Mouse (Mus musculus): ENCODE data around the gene Lelp1.
A peak's percentile ranks its signal among the peaks of the same experiment; 100 is the strongest.

Gene Lelp1

GRCm38 (mm10) chr3:92142644-92143043, at the start of gene Lelp1:
Gene Lelp1 (minus strand): TSS chr3:92142744.
- DNase-seq (ENCODE audit: low read depth, low spot score) = no peak

GRCm38 (mm10) chr3:92176880-92177279, 34.3 kb upstream of the Lelp1 start:
- DNase-seq (ENCODE audit: low read depth, low spot score) = no peak

- no peak for DNase-seq (ENCODE audit: low read depth, low spot score)
Measured at GRCm38 (mm10) chr3:92169847-92170246, 27.3 kb upstream of the Lelp1 start.

GRCm38 (mm10) chr3:92153322-92153721, 10.8 kb upstream of the Lelp1 start:
- DNase-seq (ENCODE audit: low read depth, low spot score) = peak; percentile 87

GRCm38 (mm10) chr3:92150631-92151277, 8.2 kb upstream of the Lelp1 start:
- DNase-seq (ENCODE audit: low read depth, low spot score) = peak; percentile 92

GRCm38 (mm10) chr3:92147913-92148312, 5.4 kb upstream of the Lelp1 start:
- DNase-seq (ENCODE audit: low read depth, low spot score) = no peak

GRCm38 (mm10) chr3:92147420-92147819, 4.9 kb upstream of the Lelp1 start:
- DNase-seq (ENCODE audit: low read depth, low spot score) = peak; percentile 12

- no peak for DNase-seq (ENCODE audit: low read depth, low spot score)
Measured at GRCm38 (mm10) chr3:92123847-92124246, 18.7 kb downstream of the Lelp1 start, which contains the start of gene Prr9. Gene Prr9 (minus strand): TSS chr3:92123947.

GRCm38 (mm10) chr3:92120902-92121301, 21.6 kb downstream of the Lelp1 start:
- peak; percentile 71 for DNase-seq (ENCODE audit: low read depth, low spot score)

GRCm38 (mm10) chr3:92117930-92118329, 24.6 kb downstream of the Lelp1 start:
- peak; percentile 66 for DNase-seq (ENCODE audit: low read depth, low spot score)

GRCm38 (mm10) chr3:92111526-92111925, 31.0 kb downstream of the Lelp1 start:
- peak; percentile 72 for DNase-seq (ENCODE audit: low read depth, low spot score)

- no peak for DNase-seq (ENCODE audit: low read depth, low spot score)
Measured at GRCm38 (mm10) chr3:92110790-92111189, 31.8 kb downstream of the Lelp1 start.

- peak; percentile 11 for DNase-seq (ENCODE audit: low read depth, low spot score)
Measured at GRCm38 (mm10) chr3:92106582-92106981, 36.0 kb downstream of the Lelp1 start.

All from 3T3-L1 (cell line).